Mouse (Mus musculus) MEL (cell line): Measurements from ENCODE around the gene BC051142. TPM values are rescaled to one million over a fixed set of nuclear protein-coding genes. Genes with fewer than 3 reads are reported as not detected.

Experiments used
- DNase-seq: peaks from one replicate; pipeline ENCODE4 v3.0.0; 2011; ENCODE audit warnings: low read depth, low spot score
- H3K27ac ChIP-seq: 2 replicates; pipeline ENCODE4 v1.5.1; 2012; ENCODE audit warnings: low read depth, mild to moderate bottlenecking, control low read depth, low read length, moderate library complexity; ENCODE audit not compliant: control insufficient read depth
- H3K27me3 ChIP-seq, 2 experiments: fragments of 150-350 bp in 1 of 2; sonication (generic) in 1 of 2; 2 replicates each; pipeline ENCODE4 v1.6.1; 2012; ENCODE audit warnings: low read length in 2 of 2, mild to moderate bottlenecking in 2 of 2, improper control_type of control experiment in 1 of 2, moderate library complexity in 1 of 2; ENCODE audit not compliant: insufficient read depth in 2 of 2, control insufficient read depth in 1 of 2
- H3K36me3 ChIP-seq, 2 experiments: 2 replicates each; pipeline ENCODE4 v1.6.1; 2012 to 2014; ENCODE audit warnings: low read length in 2 of 2, improper control_type of control experiment in 1 of 2, inconsistent platforms in 1 of 2, mild to moderate bottlenecking in 1 of 2; ENCODE audit not compliant: insufficient read depth in 2 of 2, control insufficient read depth in 1 of 2
- H3K4me1 ChIP-seq, 2 experiments: fragments of 150-350 bp in 1 of 2; sonication (generic) in 1 of 2; 2 replicates each; pipeline ENCODE4 v1.6.1; 2012; ENCODE audit warnings: low read length in 2 of 2, improper control_type of control experiment in 1 of 2, mild to moderate bottlenecking in 1 of 2; ENCODE audit not compliant: insufficient read depth in 2 of 2, control insufficient read depth in 1 of 2
- H3K4me3 ChIP-seq, 2 experiments: fragments of 150-350 bp in 1 of 2; sonication (generic) in 1 of 2; 2 replicates each; pipeline ENCODE4 v1.5.1; 2012; ENCODE audit warnings: low read depth in 2 of 2, low read length in 2 of 2, mild to moderate bottlenecking in 2 of 2, moderate library complexity in 2 of 2, control low read depth in 1 of 2, improper control_type of control experiment in 1 of 2; ENCODE audit not compliant: control insufficient read depth in 1 of 2, insufficient read depth in 1 of 2
- H3K79me2 ChIP-seq: 2 replicates; pipeline ENCODE4 v1.6.1; 2012; ENCODE audit warnings: mild to moderate bottlenecking, low read length, moderate library complexity; ENCODE audit not compliant: control insufficient read depth, poor library complexity, insufficient read depth
- H3K9ac ChIP-seq: 2 replicates; pipeline ENCODE4 v1.6.1; 2012; ENCODE audit warnings: low read depth, mild to moderate bottlenecking, control low read depth, low read length, moderate library complexity; ENCODE audit not compliant: control insufficient read depth, poor library complexity, severe bottlenecking
- H3K9me3 ChIP-seq: fragments of 150-350 bp; sonication (generic); replicated peaks from 2 replicates; pipeline ENCODE4 v1.6.1; 2012; ENCODE audit warnings: mild to moderate bottlenecking, low read length, improper control_type of control experiment, moderate library complexity; ENCODE audit not compliant: insufficient read depth
- CHD1 ChIP-seq: IDR thresholded peaks from 2 replicates; pipeline ENCODE4 v1.6.1; 2012; ENCODE audit warnings: low read depth, mild to moderate bottlenecking, inconsistent platforms, low read length, improper control_type of control experiment
- CHD2 ChIP-seq: IDR thresholded peaks from 2 replicates; pipeline ENCODE4 v1.6.1; 2011; ENCODE audit warnings: low read length, improper control_type of control experiment
- EP300 ChIP-seq, 2 experiments: IDR thresholded peaks; 2 replicates each; pipeline ENCODE4 v1.6.1; 2011; ENCODE audit warnings: improper control_type of control experiment in 2 of 2, low read length in 2 of 2, low read depth in 1 of 2, mild to moderate bottlenecking in 1 of 2
- GABPA ChIP-seq: IDR thresholded peaks from 2 replicates; pipeline ENCODE4 v1.6.1; 2012; ENCODE audit warnings: low read depth, mild to moderate bottlenecking, inconsistent platforms, low read length, improper control_type of control experiment, moderate library complexity
- GATA1 ChIP-seq: IDR thresholded peaks from 2 replicates; pipeline ENCODE4 v1.6.1; 2011; ENCODE audit warnings: low read depth, low read length, improper control_type of control experiment
- JUND ChIP-seq: IDR thresholded peaks from 2 replicates; pipeline ENCODE4 v1.6.1; 2011; ENCODE audit warnings: low read depth, mild to moderate bottlenecking, improper control_type of control experiment, low read length
- KAT2A ChIP-seq: conservative IDR thresholded peaks from 2 replicates; pipeline ENCODE4 v1.6.1; 2012; ENCODE audit warnings: low read depth, low read length, improper control_type of control experiment, inconsistent platforms
- MXI1 ChIP-seq: IDR thresholded peaks from 2 replicates; pipeline ENCODE4 v1.6.1; 2011; ENCODE audit warnings: mild to moderate bottlenecking, low read depth, low read length, improper control_type of control experiment
- MYB ChIP-seq: IDR thresholded peaks from 2 replicates; pipeline ENCODE4 v1.6.1; 2011; ENCODE audit warnings: mild to moderate bottlenecking, low read depth, low read length, improper control_type of control experiment
- NELFE ChIP-seq: IDR thresholded peaks from 2 replicates; pipeline ENCODE4 v1.6.1; 2011; ENCODE audit warnings: low read depth, low read length, improper control_type of control experiment
- POLR2AphosphoS5 ChIP-seq: IDR thresholded peaks from 2 replicates; pipeline ENCODE4 v1.6.1; 2012; ENCODE audit warnings: low read depth, borderline replicate concordance, mild to moderate bottlenecking, inconsistent platforms, low read length, moderate library complexity, mixed read lengths
- SIN3A ChIP-seq: IDR thresholded peaks from 2 replicates; pipeline ENCODE4 v1.6.1; 2012; ENCODE audit warnings: low read length, improper control_type of control experiment, inconsistent platforms
- SMC3 ChIP-seq: IDR thresholded peaks from 2 replicates; pipeline ENCODE4 v1.6.1; 2011; ENCODE audit warnings: low read depth, low read length, improper control_type of control experiment
- TAL1 ChIP-seq: IDR thresholded peaks from 2 replicates; pipeline ENCODE4 v1.6.1; 2012; ENCODE audit warnings: mild to moderate bottlenecking, inconsistent platforms, low read length, moderate library complexity, mixed read lengths
- TBP ChIP-seq: IDR thresholded peaks from 2 replicates; pipeline ENCODE4 v1.8.0; 2011; ENCODE audit warnings: low read depth, low read length, improper control_type of control experiment
- TCF12 ChIP-seq: IDR thresholded peaks from 2 replicates; pipeline ENCODE4 v1.6.1; 2014; ENCODE audit warnings: low read depth, mild to moderate bottlenecking, inconsistent platforms, low read length, improper control_type of control experiment, moderate library complexity
- USF1 ChIP-seq: IDR thresholded peaks from 2 replicates; pipeline ENCODE4 v1.6.1; 2014; ENCODE audit warnings: low read depth, mild to moderate bottlenecking, inconsistent platforms, low read length, improper control_type of control experiment, moderate library complexity
- USF2 ChIP-seq, 2 experiments: IDR thresholded peaks; 2 replicates each; pipeline ENCODE4 v1.6.1; 2011 to 2012; ENCODE audit warnings: improper control_type of control experiment in 2 of 2, low read length in 2 of 2, borderline replicate concordance in 1 of 2, inconsistent platforms in 1 of 2, low read depth in 1 of 2, mild to moderate bottlenecking in 1 of 2; ENCODE audit not compliant: insufficient read depth in 1 of 2
- ZC3H11A ChIP-seq: IDR thresholded peaks from 2 replicates; pipeline ENCODE4 v1.6.1; 2012; ENCODE audit warnings: low read depth, mild to moderate bottlenecking, inconsistent platforms, low read length, improper control_type of control experiment
- polyA plus RNA-seq, 2 experiments: library from polyadenylated mRNA; stranded (reverse) in 1 of 2; unstranded in 1 of 2; fragments of >175 nt in 1 of 2; fragments of >200 nt in 1 of 2; gene quantifications; 2 replicates each; pipeline versions ENCODE4 v1.2.1 to v1.2.4; 2012; ENCODE audit warnings: low replicate concordance in 2 of 2, low read depth in 1 of 2; ENCODE audit not compliant: insufficient read length in 2 of 2, insufficient read depth in 1 of 2, missing spikeins in 1 of 2
- total RNA-seq: library from RNA; depleted of rRNA; stranded (reverse); fragments of 300-350 nt; gene quantifications from 2 replicates; pipeline ENCODE4 v1.2.3, GENCODE M21; 2012

BC051142 gene
- total and polyA plus RNA-seq, 3 experiments, result 0.06 TPM; not detected in 2

- no peaks in the 10 kb centered on the region for H3K4me1 ChIP-seq
- no peaks in the 10 kb centered on the region for H3K9me3 ChIP-seq
- TF ChIP-seq MYB (no peak), POLR2AphosphoS5 (no peak), NELFE (no peak), CHD1 (no peak), KAT2A (no peak), CHD2 (no peak), ZC3H11A (no peak), GABPA (no peak), USF2 (IDR thresholded peaks at IDR 0.05; ENCODE audit: borderline replicate concordance in 1 of 2, insufficient read depth in 1 of 2, low read depth in 1 of 2, low read length in 2 of 2) (no peak), SMC3 (no peak)
- H3K27me3 ChIP-seq, result peaks cover 2% of the 10 kb centered on the region in 2 experiments
- DNase-seq, result no peak
- no peaks in the 10 kb centered on the region for H3K79me2 ChIP-seq
- H3K9ac ChIP-seq, result no peak overlapping the region
- no peaks in the 10 kb centered on the region for H3K36me3 ChIP-seq
- no peak overlapping the region for H3K27ac ChIP-seq
- H3K4me3 ChIP-seq, result no peak overlapping the region
Observed at GRCm38 (mm10) chr17:34441990-34442389, 43.4 kb downstream of the BC051142 start.

GRCm38 (mm10) chr17:34448473-34449041 is 49.9 kb downstream of the BC051142 start:
- TF ChIP-seq GATA1, result no peak
- TF ChIP-seq USF2 (IDR thresholded peaks at IDR 0.05; ENCODE audit: borderline replicate concordance in 1 of 2, insufficient read depth in 1 of 2, low read depth in 1 of 2, low read length in 2 of 2), result no peak
- no peak for TF ChIP-seq SMC3
- no peak for TF ChIP-seq SIN3A
- TF ChIP-seq KAT2A, result no peak
- no peak for TF ChIP-seq MXI1
- no peak for TF ChIP-seq USF1
- no peak for TF ChIP-seq ZC3H11A
- H3K9me3 ChIP-seq, result no peaks in the 10 kb centered on the region
- DNase-seq, result peak; percentile 44
- no peaks in the 10 kb centered on the region for H3K36me3 ChIP-seq
- H3K27me3 ChIP-seq, result peaks cover 2 to 3% of the 10 kb centered on the region in 2 experiments
- H3K9ac ChIP-seq, result no peak overlapping the region
- H3K4me1 ChIP-seq, result no peaks in the 10 kb centered on the region
- H3K79me2 ChIP-seq, result no peaks in the 10 kb centered on the region
- H3K27ac ChIP-seq, result no peak overlapping the region
- H3K4me3 ChIP-seq, result no peak overlapping the region

- Histone ChIP-seq H3K9me3 (no peaks in the 10 kb centered on the region), H3K27ac (no peak overlapping the region), H3K36me3 (0 out of 4 replicates have a peak, but pooled peaks cover 0 to 2% of the 10 kb centered on the region in 2 experiments), H3K9ac (no peak overlapping the region; the same call in 1 of the 2 replicates), H3K4me3 (peak overlapping the region; percentile 19 to 47), H3K4me1 (peaks cover 0 to 11% of the 10 kb centered on the region in 2 experiments; a peak in 2 of 4 replicates), H3K27me3 (peaks cover 2 to 4% of the 10 kb centered on the region in 2 experiments; a peak in 3 of 4 replicates), H3K79me2 (no peaks in the 10 kb centered on the region)
- TF ChIP-seq EP300 (IDR thresholded peaks at IDR 0.05; ENCODE audit: low read depth in 1 of 2, low read length in 2 of 2), result peak in 1 of 2 experiments; percentile 34; a peak in 1 of 4 replicates
- peak; percentile 48; the same call in 1 of the 2 replicates for TF ChIP-seq GATA1
- TF ChIP-seq SIN3A, result 0 out of 2 replicates have a peak, but pooled peaks have one; percentile 22
- no peak for TF ChIP-seq JUND
- no peak for TF ChIP-seq TBP
- peak; percentile 39; the same call in 1 of the 2 replicates for TF ChIP-seq TCF12
- peak; percentile 60 for TF ChIP-seq TAL1
- DNase-seq, result peak; percentile 72
Observed at GRCm38 (mm10) chr17:34457668-34458067, 59.0 kb downstream of the BC051142 start.
